Mouse (Mus musculus): ENCODE results near the gene Gapdhs. TPM values are rescaled to one million over a fixed set of nuclear protein-coding genes. Genes with fewer than 3 reads are reported as not detected.

The Gapdhs gene
- polyA plus RNA-seq, 2 experiments, result not detected

DNA sequence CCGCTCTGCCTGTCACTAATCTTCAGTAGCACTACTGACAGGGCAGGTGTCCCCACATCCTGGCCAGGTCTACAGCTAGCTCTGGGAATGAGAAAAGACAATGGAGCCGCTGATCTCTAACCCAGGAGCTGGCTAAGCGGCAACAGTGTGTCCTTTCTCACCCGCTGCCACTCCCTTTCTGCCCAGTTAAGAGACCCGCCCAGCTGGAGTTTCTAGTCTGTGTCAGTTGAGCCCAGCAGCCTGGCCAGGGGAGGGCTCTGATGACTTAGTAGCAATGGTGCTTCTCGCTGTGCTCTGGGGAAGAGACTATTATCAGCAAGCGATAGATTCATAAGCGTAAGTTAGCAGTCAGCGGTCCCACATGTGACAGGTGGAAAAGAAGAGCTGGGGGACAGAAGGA, 25.8 kb upstream of the Gapdhs start:
- no peak overlapping the region for H3K4me3 ChIP-seq (replicated peaks; ENCODE audit: low read length)
- no peak overlapping the region for H3K4me2 ChIP-seq (replicated peaks; ENCODE audit: low read depth, low read length, severe bottlenecking)
- 39% methylated on average over 9 of the region's 9 CpGs for WGBS
- ATAC-seq (ENCODE audit: low FRiP score, low read depth) (no peak), DNase-seq (ENCODE audit: low spot score) (no peak)
- no peak overlapping the region for H3K9ac ChIP-seq (ENCODE audit: low read depth, low read length, severe bottlenecking)
- no peaks in the 10 kb centered on the region for H3K4me1 ChIP-seq (ENCODE audit: control insufficient read depth, insufficient read depth, low read length)
- H3K27ac ChIP-seq (replicated peaks; ENCODE audit: low read depth, low read length), result no peak overlapping the region
- no peak for TF ChIP-seq POLR2A (IDR thresholded peaks at IDR 0.05; ENCODE audit: borderline replicate concordance, extremely low read depth, insufficient read depth, insufficient read length)
- no peaks in the 10 kb centered on the region for H3K36me3 ChIP-seq (ENCODE audit: control insufficient read depth, insufficient read depth, low read length)
- no peaks in the 10 kb centered on the region for H3K27me3 ChIP-seq (ENCODE audit: control insufficient read depth, insufficient read depth, low read length)
- H3K9me3 ChIP-seq (ENCODE audit: control insufficient read depth, low read length), result no peaks in the 10 kb centered on the region

DNA sequence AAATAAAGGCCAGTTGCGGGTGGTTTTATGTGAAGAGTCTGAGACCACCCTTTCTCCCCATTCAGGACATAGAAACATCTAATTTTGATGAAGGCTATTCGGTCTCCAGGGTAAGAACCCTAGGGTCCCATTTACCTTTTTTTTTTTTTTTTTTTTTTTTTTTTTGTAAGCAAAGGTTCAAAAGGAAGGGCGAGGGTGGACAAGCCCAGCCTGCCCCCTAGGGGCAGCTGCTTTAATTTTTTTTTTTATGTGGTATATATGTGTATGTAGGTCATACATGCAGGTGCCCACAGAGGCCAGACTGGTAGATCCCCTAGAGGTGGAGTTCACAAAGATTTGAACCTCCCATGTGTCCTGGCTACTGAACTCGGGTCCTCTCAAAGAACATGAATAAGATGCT, 22.9 kb upstream of the Gapdhs start:
- TF ChIP-seq POLR2A (IDR thresholded peaks at IDR 0.05; ENCODE audit: borderline replicate concordance, extremely low read depth, insufficient read depth, insufficient read length), result no peak
- 94% methylated on average over 4 of the region's 4 CpGs for WGBS
- H3K9me3 ChIP-seq (ENCODE audit: control insufficient read depth, low read length), result no peaks in the 10 kb centered on the region
- no peak for DNase-seq (ENCODE audit: low spot score)
- H3K4me3 ChIP-seq (replicated peaks; ENCODE audit: low read length), result no peak overlapping the region
- no peak overlapping the region for H3K9ac ChIP-seq (ENCODE audit: low read depth, low read length, severe bottlenecking)
- H3K27ac ChIP-seq (replicated peaks; ENCODE audit: low read depth, low read length), result no peak overlapping the region
- H3K4me2 ChIP-seq (replicated peaks; ENCODE audit: low read depth, low read length, severe bottlenecking), result no peak overlapping the region
- no peaks in the 10 kb centered on the region for H3K4me1 ChIP-seq (ENCODE audit: control insufficient read depth, insufficient read depth, low read length)
- no peak for ATAC-seq (ENCODE audit: low FRiP score, low read depth)
- H3K36me3 ChIP-seq (ENCODE audit: control insufficient read depth, insufficient read depth, low read length), result no peaks in the 10 kb centered on the region
- no peaks in the 10 kb centered on the region for H3K27me3 ChIP-seq (ENCODE audit: control insufficient read depth, insufficient read depth, low read length)

DNA sequence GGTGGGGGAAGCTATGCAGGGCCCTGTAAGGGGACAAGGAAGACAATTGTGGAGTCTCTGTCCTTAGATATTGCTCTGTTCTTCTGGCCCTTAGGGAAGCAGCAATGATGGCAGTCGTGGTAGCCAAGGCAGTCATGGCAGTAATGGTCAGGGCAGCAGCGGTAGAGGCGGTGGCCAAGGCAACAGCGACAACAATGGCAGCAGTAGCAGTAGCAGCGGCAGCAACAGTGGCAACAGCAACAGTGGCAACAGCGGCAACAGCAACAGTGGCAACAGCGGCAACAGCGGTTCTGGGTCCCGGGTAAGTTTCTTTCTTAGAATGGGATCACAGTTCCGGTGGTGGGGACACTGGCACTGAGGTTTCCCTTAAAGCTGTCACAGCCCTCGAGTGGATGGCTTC, 21.7 kb upstream of the Gapdhs start:
- Histone ChIP-seq H3K4me2 (replicated peaks; ENCODE audit: low read depth, low read length, severe bottlenecking) (no peak overlapping the region), H3K4me1 (ENCODE audit: control insufficient read depth, insufficient read depth, low read length) (no peaks in the 10 kb centered on the region), H3K36me3 (ENCODE audit: control insufficient read depth, insufficient read depth, low read length) (no peaks in the 10 kb centered on the region), H3K27me3 (ENCODE audit: control insufficient read depth, insufficient read depth, low read length) (no peaks in the 10 kb centered on the region), H3K9me3 (ENCODE audit: control insufficient read depth, low read length) (no peaks in the 10 kb centered on the region), H3K27ac (replicated peaks; ENCODE audit: low read depth, low read length) (no peak overlapping the region), H3K9ac (ENCODE audit: low read depth, low read length, severe bottlenecking) (no peak overlapping the region), H3K4me3 (replicated peaks; ENCODE audit: low read length) (no peak overlapping the region)
- 42% methylated on average over 10 of the region's 11 CpGs for WGBS
- DNase-seq (ENCODE audit: low spot score) (no peak), ATAC-seq (ENCODE audit: low FRiP score, low read depth) (no peak)
- TF ChIP-seq POLR2A (IDR thresholded peaks at IDR 0.05; ENCODE audit: borderline replicate concordance, extremely low read depth, insufficient read depth, insufficient read length), result no peak

DNA sequence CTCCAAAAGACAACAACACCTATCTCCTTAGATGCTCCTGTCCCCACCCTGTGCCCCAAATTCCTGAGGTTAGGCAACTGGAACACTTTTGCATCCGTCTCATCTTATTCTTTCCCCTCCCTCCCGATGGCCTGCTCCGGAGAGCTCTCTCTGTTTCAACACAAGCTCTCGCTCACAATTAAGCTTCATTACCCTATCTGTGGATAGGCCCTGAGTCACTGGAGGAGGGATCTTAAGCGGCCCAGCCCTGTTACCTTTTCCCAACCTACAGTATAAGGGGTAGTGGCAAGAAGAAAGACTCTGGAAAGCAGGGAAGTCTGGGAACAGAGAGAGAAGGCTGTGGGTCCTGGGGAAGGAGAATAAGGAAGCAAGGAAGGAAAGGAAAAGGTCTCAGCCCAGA, 20.0 kb upstream of the Gapdhs start, which contains the start of gene Dmkn:
Gene Dmkn (plus strand): TSS at position 301 of the 400 bp plus-strand sequence.
- no peaks in the 10 kb centered on the region for H3K27me3 ChIP-seq (ENCODE audit: control insufficient read depth, insufficient read depth, low read length)
- ATAC-seq (ENCODE audit: low FRiP score, low read depth), result no peak

DNA sequence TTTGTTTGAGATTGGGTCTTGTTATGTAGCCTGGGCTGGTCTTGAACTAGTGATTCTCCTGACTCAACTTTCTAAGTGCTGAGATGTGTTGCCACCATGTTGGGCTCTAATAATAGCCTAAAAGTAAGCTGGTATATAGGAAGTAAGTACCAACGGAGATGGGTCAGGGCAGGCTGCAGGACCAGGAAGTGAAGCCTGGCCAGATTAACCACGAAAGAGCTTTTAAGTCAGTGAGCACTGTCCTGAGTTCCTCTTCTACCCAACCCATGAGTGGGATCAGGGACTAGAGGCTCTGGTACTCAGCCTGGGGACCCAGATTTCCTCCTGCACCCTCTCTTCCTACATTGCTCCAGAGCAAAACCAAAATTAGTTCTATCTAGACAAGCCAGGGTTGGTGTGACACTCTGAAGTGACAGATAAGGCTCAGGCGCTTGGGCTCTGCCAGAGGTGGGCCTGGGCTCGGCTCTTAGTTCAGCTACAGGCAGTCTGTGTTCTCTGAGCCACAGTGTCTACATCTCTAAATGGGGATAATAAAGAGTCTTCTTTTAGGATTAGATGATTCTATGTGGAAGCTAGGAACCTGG, 18.4 kb upstream of the Gapdhs start:
- 75% methylated on average over 4 of the region's 4 CpGs for WGBS
- no peak for TF ChIP-seq POLR2A (IDR thresholded peaks at IDR 0.05; ENCODE audit: borderline replicate concordance, extremely low read depth, insufficient read depth, insufficient read length)
- no peaks in the 10 kb centered on the region for H3K27me3 ChIP-seq (ENCODE audit: control insufficient read depth, insufficient read depth, low read length)
- H3K27ac ChIP-seq (replicated peaks; ENCODE audit: low read depth, low read length), result no peak overlapping the region
- H3K4me1 ChIP-seq (ENCODE audit: control insufficient read depth, insufficient read depth, low read length), result no peaks in the 10 kb centered on the region
- ATAC-seq (ENCODE audit: low FRiP score, low read depth), result no peak
- DNase-seq (ENCODE audit: low spot score), result no peak
- no peak overlapping the region for H3K4me2 ChIP-seq (replicated peaks; ENCODE audit: low read depth, low read length, severe bottlenecking)
- no peak overlapping the region for H3K9ac ChIP-seq (ENCODE audit: low read depth, low read length, severe bottlenecking)
- H3K4me3 ChIP-seq (replicated peaks; ENCODE audit: low read length), result no peak overlapping the region
- no peaks in the 10 kb centered on the region for H3K36me3 ChIP-seq (ENCODE audit: control insufficient read depth, insufficient read depth, low read length)
- no peaks in the 10 kb centered on the region for H3K9me3 ChIP-seq (ENCODE audit: control insufficient read depth, low read length)

More for the DNA sequence above, 20.0 kb upstream of the Gapdhs start, which contains the start of gene Dmkn:
- no peaks in the 10 kb centered on the region for H3K36me3 ChIP-seq (ENCODE audit: control insufficient read depth, insufficient read depth, low read length)
- no peaks in the 10 kb centered on the region for H3K9me3 ChIP-seq (ENCODE audit: control insufficient read depth, low read length)
- no peak within 1 kb of the TSS for H3K4me3 ChIP-seq (replicated peaks; ENCODE audit: low read length)
- TF ChIP-seq POLR2A (IDR thresholded peaks at IDR 0.05; ENCODE audit: borderline replicate concordance, extremely low read depth, insufficient read depth, insufficient read length), result no peak
- no peak within 1 kb of the TSS for H3K9ac ChIP-seq (ENCODE audit: low read depth, low read length, severe bottlenecking)
- no peak within 1 kb of the TSS for H3K27ac ChIP-seq (replicated peaks; ENCODE audit: low read depth, low read length)
- 39% methylated on average over 5 of the region's 5 CpGs for WGBS
- H3K4me1 ChIP-seq (ENCODE audit: control insufficient read depth, insufficient read depth, low read length), result no peaks in the 10 kb centered on the region
- H3K4me2 ChIP-seq (replicated peaks; ENCODE audit: low read depth, low read length, severe bottlenecking), result no peak within 1 kb of the TSS
- no peak for DNase-seq (ENCODE audit: low spot score)

Measured in limb, embryonic 14.5 days (tissue).